Mouse (Mus musculus): ENCODE measurements around the gene 0610040J01Rik. TPM values are rescaled to one million over a fixed set of nuclear protein-coding genes. Genes with fewer than 3 reads are reported as not detected.

The 0610040J01Rik gene
- polyA plus RNA-seq, 1 experiment from 2014 or later, result 2.3 TPM

DNA sequence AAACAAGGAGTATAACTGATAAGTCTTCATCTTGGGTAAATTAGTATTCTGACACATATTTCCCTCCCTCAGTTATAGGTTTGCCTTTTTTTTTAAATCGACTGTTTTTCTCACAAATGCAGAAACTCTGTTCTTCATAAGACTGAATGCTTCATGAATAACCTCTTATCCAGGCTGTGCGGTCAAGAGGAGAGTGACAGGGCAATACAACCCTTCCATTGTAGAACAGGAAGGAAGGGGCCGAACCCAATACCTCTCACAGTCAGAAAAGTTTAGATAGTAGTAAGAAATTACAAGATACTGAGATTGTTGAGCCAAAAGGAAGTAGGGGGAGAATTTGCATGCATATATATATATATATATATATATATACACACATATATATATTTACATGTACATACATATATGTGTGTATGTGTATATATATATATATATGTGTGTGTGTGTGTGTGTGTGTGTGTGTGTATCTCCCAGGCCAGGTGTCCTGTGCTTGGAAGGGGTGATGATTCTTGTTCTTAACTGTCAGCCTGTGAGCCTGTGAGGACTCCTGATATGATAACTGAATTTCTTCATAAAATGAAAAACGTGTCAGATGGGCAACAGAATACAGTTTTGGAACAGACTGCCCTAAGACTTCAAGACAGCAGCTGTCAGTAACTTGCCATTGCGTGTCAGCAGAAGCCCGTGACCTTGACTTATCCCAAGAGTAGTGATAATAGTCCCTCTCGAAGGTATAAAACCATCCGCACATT is 12.6 kb downstream of the 0610040J01Rik start:
- H3K27ac ChIP-seq (replicated peaks; ENCODE audit: low read depth, low read length), result no peak overlapping the region
- no peak for ATAC-seq (ENCODE audit: insufficient number of reproducible peaks, low FRiP score, low TSS enrichment, low read depth)

DNA sequence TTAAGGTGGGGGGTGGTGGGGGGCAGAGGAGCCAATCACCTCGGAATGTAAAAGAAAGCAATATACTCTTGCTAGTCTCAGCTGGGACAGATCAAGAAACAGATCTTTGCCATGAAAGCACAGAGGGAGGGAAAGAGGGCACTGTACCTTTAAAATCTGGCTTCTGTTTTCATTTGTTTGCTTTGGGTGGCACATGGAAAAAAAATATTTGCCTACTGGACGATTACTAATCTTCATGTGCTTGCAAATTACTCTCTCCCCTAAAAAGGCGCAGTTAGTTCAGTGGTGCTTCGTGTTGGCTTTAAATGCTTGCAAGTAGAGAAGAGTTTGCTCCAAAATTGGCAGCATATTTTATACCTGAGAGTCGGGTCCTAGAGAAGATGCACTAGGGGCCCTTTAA is 13.7 kb downstream of the 0610040J01Rik start:
- no peaks in the 10 kb centered on the region for H3K4me1 ChIP-seq (ENCODE audit: control insufficient read depth, insufficient read depth, low read length)
- WGBS, result 70% methylated on average over 5 of the region's 5 CpGs

More for the DNA sequence above, 12.6 kb downstream of the 0610040J01Rik start:
- Histone ChIP-seq H3K9ac (ENCODE audit: low read length) (no peak overlapping the region), H3K4me1 (ENCODE audit: control insufficient read depth, insufficient read depth, low read length) (no peaks in the 10 kb centered on the region), H3K9me3 (ENCODE audit: control insufficient read depth, low read length) (no peaks in the 10 kb centered on the region), H3K4me3 (ENCODE audit: low read depth, low read length) (no peak overlapping the region), H3K36me3 (ENCODE audit: control insufficient read depth, insufficient read depth, low read length) (no peaks in the 10 kb centered on the region), H3K27me3 (ENCODE audit: control insufficient read depth, insufficient read depth, low read length) (no peaks in the 10 kb centered on the region), H3K4me2 (ENCODE audit: low read depth, severe bottlenecking) (no peak overlapping the region)
- WGBS, result 89% methylated on average over 8 of the region's 8 CpGs
- no peak for DNase-seq (ENCODE audit: low spot score)

GRCm38 (mm10) chr5:63827006-63827405 is 14.8 kb downstream of the 0610040J01Rik start:
- no peaks in the 10 kb centered on the region for H3K4me1 ChIP-seq (ENCODE audit: control insufficient read depth, insufficient read depth, low read length)
- no peaks in the 10 kb centered on the region for H3K27me3 ChIP-seq (ENCODE audit: control insufficient read depth, insufficient read depth, low read length)
- H3K9me3 ChIP-seq (ENCODE audit: control insufficient read depth, low read length), result no peaks in the 10 kb centered on the region
- ATAC-seq (ENCODE audit: insufficient number of reproducible peaks, low FRiP score, low TSS enrichment, low read depth), result no peak
- H3K27ac ChIP-seq (replicated peaks; ENCODE audit: low read depth, low read length), result no peak overlapping the region
- no peak overlapping the region for H3K9ac ChIP-seq (ENCODE audit: low read length)
- H3K4me2 ChIP-seq (ENCODE audit: low read depth, severe bottlenecking), result no peak overlapping the region
- H3K36me3 ChIP-seq (ENCODE audit: control insufficient read depth, insufficient read depth, low read length), result no peaks in the 10 kb centered on the region
- no peak for DNase-seq (ENCODE audit: low spot score)
- no peak overlapping the region for H3K4me3 ChIP-seq (ENCODE audit: low read depth, low read length)
- WGBS, result 75% methylated on average over 6 of the region's 6 CpGs

More for the DNA sequence above, 13.7 kb downstream of the 0610040J01Rik start:
- Histone ChIP-seq H3K36me3 (ENCODE audit: control insufficient read depth, insufficient read depth, low read length) (no peaks in the 10 kb centered on the region), H3K27ac (replicated peaks; ENCODE audit: low read depth, low read length) (no peak overlapping the region), H3K27me3 (ENCODE audit: control insufficient read depth, insufficient read depth, low read length) (no peaks in the 10 kb centered on the region), H3K4me2 (ENCODE audit: low read depth, severe bottlenecking) (no peak overlapping the region), H3K4me3 (ENCODE audit: low read depth, low read length) (no peak overlapping the region), H3K9ac (ENCODE audit: low read length) (no peak overlapping the region), H3K9me3 (ENCODE audit: control insufficient read depth, low read length) (no peaks in the 10 kb centered on the region)
- ATAC-seq (ENCODE audit: insufficient number of reproducible peaks, low FRiP score, low TSS enrichment, low read depth), result no peak
- DNase-seq (ENCODE audit: low spot score), result no peak

GRCm38 (mm10) chr5:63827415-63828053 is 15.4 kb downstream of the 0610040J01Rik start:
- 53% methylated on average over 5 of the region's 5 CpGs for WGBS
- H3K27ac ChIP-seq (replicated peaks; ENCODE audit: low read depth, low read length), result no peak overlapping the region
- H3K4me1 ChIP-seq (ENCODE audit: control insufficient read depth, insufficient read depth, low read length), result no peaks in the 10 kb centered on the region
- H3K4me2 ChIP-seq (ENCODE audit: low read depth, severe bottlenecking), result no peak overlapping the region
- H3K36me3 ChIP-seq (ENCODE audit: control insufficient read depth, insufficient read depth, low read length), result no peaks in the 10 kb centered on the region
- ATAC-seq (ENCODE audit: insufficient number of reproducible peaks, low FRiP score, low TSS enrichment, low read depth) (no peak), DNase-seq (ENCODE audit: low spot score) (no peak)
- no peak overlapping the region for H3K9ac ChIP-seq (ENCODE audit: low read length)
- no peaks in the 10 kb centered on the region for H3K27me3 ChIP-seq (ENCODE audit: control insufficient read depth, insufficient read depth, low read length)
- no peak overlapping the region for H3K4me3 ChIP-seq (ENCODE audit: low read depth, low read length)
- H3K9me3 ChIP-seq (ENCODE audit: control insufficient read depth, low read length), result no peaks in the 10 kb centered on the region

DNA sequence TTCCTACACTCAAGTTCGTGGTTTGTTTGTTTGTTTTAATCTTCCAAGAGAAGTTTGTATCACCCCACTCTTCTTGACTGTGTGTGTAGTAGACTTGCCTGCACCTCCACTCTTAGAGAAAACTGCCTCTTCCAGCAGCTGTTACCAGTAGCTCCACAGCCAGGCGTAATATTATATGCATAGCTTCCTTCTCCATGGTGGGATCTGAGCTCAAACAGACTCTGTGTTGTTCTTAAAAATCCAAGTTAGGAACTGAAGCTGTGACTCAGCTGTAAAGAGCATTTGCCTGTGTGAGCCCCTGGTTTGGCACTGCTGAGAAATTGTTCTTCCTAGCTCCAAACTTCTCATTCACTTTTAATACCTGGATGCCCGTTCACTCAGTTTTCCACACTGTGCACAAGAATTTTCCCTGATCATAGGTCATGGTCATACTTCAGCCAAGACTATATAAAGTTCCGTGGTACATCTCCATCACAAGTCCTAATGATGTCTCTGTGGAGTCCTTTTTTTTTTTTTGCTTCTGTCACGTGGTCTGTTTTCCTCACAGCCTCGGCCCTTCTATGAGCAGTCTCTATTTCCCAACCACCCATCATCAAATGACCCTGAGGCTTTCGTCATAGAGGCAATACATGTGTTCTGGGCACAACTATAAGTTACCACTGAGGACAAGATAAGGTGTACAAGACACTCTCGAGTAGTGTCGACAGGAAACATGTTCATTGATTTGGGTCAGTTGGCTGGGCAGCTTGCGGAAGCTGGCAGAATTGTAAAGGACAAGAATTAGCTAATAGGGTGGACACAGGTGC is 16.4 kb downstream of the 0610040J01Rik start:
- H3K36me3 ChIP-seq (ENCODE audit: control insufficient read depth, insufficient read depth, low read length), result no peaks in the 10 kb centered on the region
- no peak overlapping the region for H3K9ac ChIP-seq (ENCODE audit: low read length)
- H3K4me3 ChIP-seq (ENCODE audit: low read depth, low read length), result no peak overlapping the region
- no peak overlapping the region for H3K27ac ChIP-seq (replicated peaks; ENCODE audit: low read depth, low read length)
- no peaks in the 10 kb centered on the region for H3K27me3 ChIP-seq (ENCODE audit: control insufficient read depth, insufficient read depth, low read length)
- H3K9me3 ChIP-seq (ENCODE audit: control insufficient read depth, low read length), result no peaks in the 10 kb centered on the region
- no peaks in the 10 kb centered on the region for H3K4me1 ChIP-seq (ENCODE audit: control insufficient read depth, insufficient read depth, low read length)
- ATAC-seq (ENCODE audit: insufficient number of reproducible peaks, low FRiP score, low TSS enrichment, low read depth) (no peak), DNase-seq (ENCODE audit: low spot score) (no peak)
- WGBS, result 81% methylated on average over 10 of the region's 10 CpGs
- no peak overlapping the region for H3K4me2 ChIP-seq (ENCODE audit: low read depth, severe bottlenecking)

DNA sequence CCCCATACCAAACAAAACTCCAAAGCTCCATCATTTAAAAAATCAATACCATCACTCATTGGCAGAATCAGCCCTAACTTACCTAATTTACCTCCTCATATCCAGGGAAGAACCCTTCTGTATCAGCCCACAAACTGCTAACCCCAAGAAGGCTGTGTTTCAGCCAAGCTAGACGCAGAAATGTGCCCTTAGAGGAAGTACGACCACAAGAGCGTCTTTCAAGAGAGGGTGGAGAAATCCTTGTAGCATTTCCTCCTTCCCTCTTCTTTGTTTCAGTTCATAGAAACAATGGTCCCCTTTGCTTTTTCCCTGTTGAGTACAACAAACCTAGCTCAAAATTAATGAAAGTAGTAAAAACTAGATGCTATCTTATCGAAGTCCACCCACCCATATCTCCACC is 18.9 kb downstream of the 0610040J01Rik start:
- DNase-seq (ENCODE audit: low spot score) (no peak), ATAC-seq (ENCODE audit: insufficient number of reproducible peaks, low FRiP score, low TSS enrichment, low read depth) (no peak)
- Histone ChIP-seq H3K4me2 (ENCODE audit: low read depth, severe bottlenecking) (no peak overlapping the region), H3K9ac (ENCODE audit: low read length) (no peak overlapping the region), H3K27me3 (ENCODE audit: control insufficient read depth, insufficient read depth, low read length) (no peaks in the 10 kb centered on the region), H3K9me3 (ENCODE audit: control insufficient read depth, low read length) (no peaks in the 10 kb centered on the region), H3K27ac (replicated peaks; ENCODE audit: low read depth, low read length) (no peak overlapping the region), H3K36me3 (ENCODE audit: control insufficient read depth, insufficient read depth, low read length) (no peaks in the 10 kb centered on the region), H3K4me1 (ENCODE audit: control insufficient read depth, insufficient read depth, low read length) (no peaks in the 10 kb centered on the region), H3K4me3 (ENCODE audit: low read depth, low read length) (no peak overlapping the region)
- WGBS, result 83% methylated on average over 4 of the region's 4 CpGs

GRCm38 (mm10) chr5:63833955-63834354 is 21.8 kb downstream of the 0610040J01Rik start:
- Histone ChIP-seq H3K4me1 (ENCODE audit: control insufficient read depth, insufficient read depth, low read length) (no peaks in the 10 kb centered on the region), H3K27me3 (ENCODE audit: control insufficient read depth, insufficient read depth, low read length) (no peaks in the 10 kb centered on the region), H3K4me2 (ENCODE audit: low read depth, severe bottlenecking) (no peak overlapping the region), H3K27ac (replicated peaks; ENCODE audit: low read depth, low read length) (no peak overlapping the region), H3K4me3 (ENCODE audit: low read depth, low read length) (no peak overlapping the region), H3K9ac (ENCODE audit: low read length) (no peak overlapping the region), H3K9me3 (ENCODE audit: control insufficient read depth, low read length) (no peaks in the 10 kb centered on the region), H3K36me3 (ENCODE audit: control insufficient read depth, insufficient read depth, low read length) (no peaks in the 10 kb centered on the region)
- DNase-seq (ENCODE audit: low spot score) (no peak), ATAC-seq (ENCODE audit: insufficient number of reproducible peaks, low FRiP score, low TSS enrichment, low read depth) (no peak)
- WGBS, result 49% methylated on average over 5 of the region's 5 CpGs

DNA sequence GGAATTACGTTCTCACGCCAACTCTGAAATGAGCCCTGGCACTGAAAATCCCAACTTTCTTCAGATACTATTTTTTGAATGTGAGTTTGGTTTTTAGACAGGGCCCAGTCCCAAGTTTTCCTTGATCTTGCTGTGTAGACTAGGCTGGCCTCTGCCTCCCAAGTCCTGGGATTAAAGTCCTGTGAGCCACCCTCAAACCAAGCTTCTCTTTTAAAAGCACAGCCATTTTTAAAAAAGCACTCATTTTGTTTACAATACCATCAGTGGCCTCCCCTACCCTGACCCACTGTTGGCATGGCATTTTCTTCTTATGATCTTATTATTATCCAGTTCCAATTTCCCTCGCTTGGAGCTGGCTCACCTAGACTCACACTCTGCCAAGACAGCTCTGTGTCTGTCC is 22.3 kb downstream of the 0610040J01Rik start:
- no peaks in the 10 kb centered on the region for H3K27me3 ChIP-seq (ENCODE audit: control insufficient read depth, insufficient read depth, low read length)
- H3K27ac ChIP-seq (replicated peaks; ENCODE audit: low read depth, low read length), result no peak overlapping the region
- H3K9me3 ChIP-seq (ENCODE audit: control insufficient read depth, low read length), result no peaks in the 10 kb centered on the region
- H3K4me1 ChIP-seq (ENCODE audit: control insufficient read depth, insufficient read depth, low read length), result no peaks in the 10 kb centered on the region
- no peak overlapping the region for H3K4me2 ChIP-seq (ENCODE audit: low read depth, severe bottlenecking)
- DNase-seq (ENCODE audit: low spot score), result no peak
- H3K9ac ChIP-seq (ENCODE audit: low read length), result no peak overlapping the region
- no peak overlapping the region for H3K4me3 ChIP-seq (ENCODE audit: low read depth, low read length)
- H3K36me3 ChIP-seq (ENCODE audit: control insufficient read depth, insufficient read depth, low read length), result no peaks in the 10 kb centered on the region
- no peak for ATAC-seq (ENCODE audit: insufficient number of reproducible peaks, low FRiP score, low TSS enrichment, low read depth)
- WGBS, result 93% methylated on average over 3 of the region's 3 CpGs
